Mouse (Mus musculus): ENCODE results near the gene Kdm8. TPM values are rescaled to one million over a fixed set of nuclear protein-coding genes. Genes with fewer than 3 reads are reported as not detected.

Gene Kdm8
- polyA plus RNA-seq (2012; rRNA removed): 4.8 and 5.5 TPM in 2 replicates

DNA sequence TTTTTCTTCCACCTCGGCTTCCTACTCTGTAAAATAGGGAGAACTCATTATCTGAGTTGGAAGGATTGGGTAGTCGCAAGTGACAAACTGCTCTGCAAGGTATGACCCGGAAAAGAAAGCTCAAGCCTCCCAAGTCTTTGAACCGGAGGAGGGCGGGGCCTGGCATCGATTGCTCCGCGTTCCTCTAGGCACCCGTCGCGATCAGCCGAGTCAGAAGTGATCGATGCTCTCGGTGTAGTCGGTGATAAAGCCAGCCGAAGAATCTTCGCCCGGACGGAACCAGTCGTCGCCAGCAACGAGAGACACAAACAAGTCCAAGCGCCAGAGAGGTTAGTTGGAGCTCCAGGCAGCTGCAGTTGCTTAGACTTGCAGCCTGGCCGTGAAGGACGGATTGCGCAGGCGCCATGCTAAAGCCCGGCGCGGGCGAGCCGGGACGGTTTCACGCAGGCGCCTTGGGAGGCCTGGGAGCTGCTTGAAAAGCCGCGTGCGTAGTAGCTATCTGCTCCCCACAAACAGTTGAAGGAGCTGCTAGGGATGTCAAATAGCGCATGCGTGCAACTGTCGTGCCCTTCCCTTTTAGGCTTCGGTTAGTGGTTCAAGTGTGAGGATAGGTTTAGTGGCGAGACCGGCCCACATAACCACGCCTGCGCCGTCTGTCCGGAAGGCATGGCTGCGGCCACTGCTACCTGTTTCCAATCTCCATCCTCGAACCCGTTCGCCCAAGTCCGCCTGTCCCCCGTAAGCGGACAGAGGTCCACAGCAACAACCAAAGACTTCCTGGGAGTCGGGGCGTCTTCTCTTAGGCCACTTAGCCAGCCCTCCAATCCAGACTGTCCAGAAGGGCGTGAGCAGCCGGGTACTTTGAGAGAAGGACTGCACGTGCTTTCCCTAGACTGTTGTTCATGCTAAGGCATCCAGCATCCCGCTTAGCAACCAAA lies at the start of gene Kdm8:
Kdm8 (plus strand) TSS at position 213 of the 938 bp plus-strand sequence.

DNA sequence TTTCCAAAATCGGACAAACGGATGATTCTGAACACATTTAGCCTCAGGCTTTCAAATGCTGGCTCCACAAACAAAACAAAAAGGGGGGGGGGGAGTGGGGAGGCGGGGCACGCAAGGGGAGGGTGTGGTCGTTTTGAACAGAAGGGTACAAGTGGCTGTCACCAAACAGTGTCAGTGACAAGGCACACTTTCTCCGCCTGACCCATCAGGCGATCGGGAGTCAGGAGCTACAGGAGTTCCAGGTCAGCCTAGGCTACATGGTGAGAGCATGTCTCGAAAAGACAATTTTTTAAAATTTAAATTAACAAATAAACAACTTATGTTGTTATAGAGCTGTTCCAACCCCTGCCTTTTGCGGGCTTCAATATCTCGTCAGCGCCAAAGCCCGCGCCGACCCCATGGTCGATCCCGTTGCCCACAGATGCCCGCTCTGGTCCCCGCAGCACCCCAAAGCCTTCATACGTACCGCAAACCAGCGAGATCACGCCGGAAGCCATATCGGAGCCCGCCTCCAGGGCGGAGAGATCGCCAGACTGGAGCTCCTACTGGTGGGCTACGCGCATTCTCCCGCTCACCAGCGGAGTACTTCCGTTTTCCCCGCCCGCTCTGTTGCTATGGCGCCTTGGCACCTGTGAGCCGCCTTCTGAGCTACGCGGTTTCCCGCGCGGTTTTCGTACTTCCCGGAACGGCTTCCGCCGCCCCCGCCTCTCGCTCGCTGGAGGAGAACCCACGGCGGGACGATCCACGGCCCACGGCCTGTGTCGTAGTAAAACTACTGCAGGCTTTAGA lies 46.7 kb downstream of the Kdm8 start, which contains the start of gene Nsmce1:
Nsmce1 (minus strand) TSS at position 650 of the 789 bp plus-strand sequence.

Other genes starting within 250 kb of the Kdm8 start
- 60.6 and 65.0 TPM in 2 replicates for gene Nsmce1, start 46.9 kb downstream of the Kdm8 start, polyA plus RNA-seq (2012; rRNA removed)
- gene Il4ra, start 107.4 kb downstream of the Kdm8 start, polyA plus RNA-seq (2012; rRNA removed): 5.6 and 8.8 TPM in 2 replicates
- 0.24 and 0.31 TPM in 2 replicates for gene Il21r, start 158.8 kb downstream of the Kdm8 start, polyA plus RNA-seq (2012; rRNA removed)